Mouse (Mus musculus): ENCODE measurements at regions not wholly inside any gene's neighbourhood (a gene's known extent, or its start where the extent isn't known, plus 50 kb on each side); places are given as distances from the start of the nearest gene placed in this dataset.
A peak's percentile ranks its signal among the peaks of the same experiment; 100 is the strongest.

GRCm38 (mm10) chr14:61834291-61834936 is 227.2 kb downstream of the Kcnrg start:
- DNase-seq = peak; percentile 33

- no peak for DNase-seq
These were observed 228.5 kb downstream of the Kcnrg start for GRCm38 (mm10) chr14:61835729-61836128.

GRCm38 (mm10) chr14:61836231-61836630 is 229.0 kb downstream of the Kcnrg start:
- DNase-seq = no peak

GRCm38 (mm10) chr14:61836965-61837364 is 229.7 kb downstream of the Kcnrg start:
- DNase-seq = no peak

GRCm38 (mm10) chr14:61837851-61838250 is 230.6 kb downstream of the Kcnrg start:
- no peak for DNase-seq

DNA sequence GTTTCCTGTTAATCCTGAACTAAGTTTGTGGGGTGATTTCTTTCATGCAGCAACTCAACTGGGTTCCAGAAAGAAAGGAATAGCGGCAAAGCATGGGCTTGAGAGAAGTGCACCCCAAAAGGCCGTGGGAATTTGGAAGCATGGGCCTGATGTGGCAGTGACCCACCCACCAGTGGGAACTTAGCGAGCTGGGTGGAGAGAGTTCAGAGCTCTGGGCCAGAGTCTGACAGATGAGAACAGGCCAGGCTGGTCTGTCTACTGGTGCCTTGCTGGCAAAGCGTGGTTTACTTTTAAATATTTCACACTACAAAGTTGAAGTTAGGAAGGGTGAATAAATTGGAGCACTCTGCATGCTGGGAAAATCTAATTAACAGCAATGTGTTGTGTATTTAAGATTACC is 235.2 kb downstream of the Kcnrg start:
- DNase-seq = no peak

- no peak for DNase-seq
These were observed 239.2 kb downstream of the Kcnrg start for GRCm38 (mm10) chr14:61846441-61846840.

- DNase-seq = no peak
These were observed 243.0 kb downstream of the Kcnrg start for GRCm38 (mm10) chr14:61850244-61850643.

GRCm38 (mm10) chr14:61857616-61858015 is 250.4 kb downstream of the Kcnrg start:
- DNase-seq = no peak

GRCm38 (mm10) chr14:61860688-61861087 is 253.4 kb downstream of the Kcnrg start:
- DNase-seq = no peak

DNA sequence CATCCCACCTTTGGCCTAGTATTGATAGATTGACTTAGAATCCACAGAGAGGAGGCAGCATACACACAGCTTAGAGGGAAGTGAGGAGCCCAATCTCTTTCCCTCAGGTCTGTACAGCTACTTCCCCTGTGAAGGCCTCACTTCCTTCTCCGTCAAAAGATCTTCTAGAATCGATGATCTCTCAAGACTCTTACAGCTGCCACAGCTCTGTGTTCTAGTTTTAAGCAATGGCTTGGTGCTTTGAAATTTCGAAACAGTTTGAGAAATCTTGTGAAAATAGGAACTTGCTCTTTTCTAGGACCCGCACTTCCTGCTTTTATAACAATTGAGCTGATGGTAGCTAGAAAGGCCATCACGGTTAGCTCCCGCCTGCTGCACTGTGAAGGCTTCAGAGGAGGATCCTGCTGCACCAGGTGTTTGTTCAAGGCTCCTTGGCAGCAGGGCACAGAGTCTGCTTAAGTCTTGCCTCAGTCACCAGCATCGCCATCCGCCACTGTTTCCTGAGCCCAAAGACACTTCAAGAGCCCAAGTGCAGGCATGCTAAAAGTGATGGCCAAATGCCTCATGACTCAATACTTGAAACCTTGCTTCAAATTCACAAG is 254.2 kb downstream of the Kcnrg start:
- DNase-seq = peak; percentile 47

DNA sequence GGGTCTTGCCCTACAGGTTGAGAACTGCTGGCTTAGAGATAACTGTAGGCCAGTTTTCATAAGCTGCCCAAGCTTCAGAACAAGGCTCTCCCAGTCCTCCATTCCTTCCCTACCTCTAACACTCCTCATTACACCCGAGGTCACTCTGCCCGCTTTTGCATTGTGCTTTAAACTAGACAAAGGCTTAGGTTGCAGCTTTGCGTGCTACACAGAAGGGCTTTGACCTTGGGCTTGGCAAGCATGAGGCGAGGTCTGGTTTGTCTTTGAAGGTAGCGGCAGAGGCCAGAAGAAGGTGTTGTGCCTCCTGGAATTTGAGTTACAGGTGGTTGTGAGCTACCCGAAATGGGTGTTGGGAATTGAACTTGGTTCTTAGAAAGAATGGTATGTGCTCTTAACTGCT is 255.7 kb downstream of the Kcnrg start:
- no peak for DNase-seq

DNA sequence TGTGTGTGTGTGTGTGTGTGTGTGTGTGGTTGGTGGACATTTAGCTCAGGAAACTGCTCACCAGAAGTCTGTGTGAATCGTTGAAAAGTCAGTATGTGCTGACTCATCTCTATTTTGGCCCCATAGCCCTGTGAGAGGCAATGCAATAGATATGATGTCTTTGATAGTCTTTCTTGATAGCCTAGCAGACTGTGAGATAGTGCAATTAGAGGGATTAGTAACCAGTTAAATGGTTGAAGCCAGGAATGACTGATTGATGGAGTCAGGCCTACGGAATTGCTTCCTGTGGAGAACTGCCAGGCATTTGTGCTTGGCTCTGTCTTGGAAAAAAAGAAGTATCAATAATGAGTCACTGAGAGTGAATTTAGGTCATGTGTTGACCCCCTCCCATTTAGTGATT is 256.2 kb downstream of the Kcnrg start:
- DNase-seq = no peak

GRCm38 (mm10) chr14:61866532-61867268 is 259.4 kb downstream of the Kcnrg start:
- DNase-seq = no peak

DNA sequence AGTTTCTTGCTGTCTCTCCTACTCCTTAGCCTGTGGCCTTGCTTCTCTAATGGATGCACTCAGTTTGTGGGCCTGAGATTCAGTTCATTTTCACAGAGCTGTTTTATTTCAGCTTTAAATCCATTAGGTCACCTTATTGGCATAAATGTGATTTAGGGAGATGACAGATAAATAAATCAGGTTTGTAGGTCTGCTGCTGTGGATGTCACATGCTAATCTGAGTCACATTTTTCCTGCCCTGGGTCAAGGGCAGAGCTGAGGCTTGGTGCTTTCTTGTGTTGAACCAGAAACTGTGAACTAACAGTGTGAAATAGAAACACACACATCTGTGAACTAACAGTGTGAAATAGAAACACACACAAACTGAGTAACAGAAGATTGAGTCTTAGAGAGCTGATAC is 266.9 kb downstream of the Kcnrg start:
- no peak for DNase-seq

DNA sequence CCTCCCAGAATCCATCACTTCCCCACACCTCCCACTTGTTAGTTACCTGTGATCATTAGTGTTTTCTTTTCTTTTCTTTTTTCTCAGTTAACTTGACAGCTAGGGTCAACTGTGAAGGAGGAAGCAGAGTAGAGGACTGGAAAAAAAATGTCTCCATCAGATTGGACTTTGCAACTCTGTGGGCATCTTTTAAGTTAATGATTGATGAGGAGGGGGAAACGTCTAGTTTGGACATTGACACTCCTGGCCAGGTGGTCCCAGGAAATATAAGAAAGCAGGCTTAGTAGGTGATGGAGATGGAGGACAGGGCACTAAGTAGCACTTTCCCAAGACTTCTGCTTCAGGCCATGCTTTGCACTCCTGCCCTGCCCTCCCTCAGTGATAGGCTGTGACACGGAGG is 272.2 kb downstream of the Kcnrg start:
- DNase-seq = no peak

DNA sequence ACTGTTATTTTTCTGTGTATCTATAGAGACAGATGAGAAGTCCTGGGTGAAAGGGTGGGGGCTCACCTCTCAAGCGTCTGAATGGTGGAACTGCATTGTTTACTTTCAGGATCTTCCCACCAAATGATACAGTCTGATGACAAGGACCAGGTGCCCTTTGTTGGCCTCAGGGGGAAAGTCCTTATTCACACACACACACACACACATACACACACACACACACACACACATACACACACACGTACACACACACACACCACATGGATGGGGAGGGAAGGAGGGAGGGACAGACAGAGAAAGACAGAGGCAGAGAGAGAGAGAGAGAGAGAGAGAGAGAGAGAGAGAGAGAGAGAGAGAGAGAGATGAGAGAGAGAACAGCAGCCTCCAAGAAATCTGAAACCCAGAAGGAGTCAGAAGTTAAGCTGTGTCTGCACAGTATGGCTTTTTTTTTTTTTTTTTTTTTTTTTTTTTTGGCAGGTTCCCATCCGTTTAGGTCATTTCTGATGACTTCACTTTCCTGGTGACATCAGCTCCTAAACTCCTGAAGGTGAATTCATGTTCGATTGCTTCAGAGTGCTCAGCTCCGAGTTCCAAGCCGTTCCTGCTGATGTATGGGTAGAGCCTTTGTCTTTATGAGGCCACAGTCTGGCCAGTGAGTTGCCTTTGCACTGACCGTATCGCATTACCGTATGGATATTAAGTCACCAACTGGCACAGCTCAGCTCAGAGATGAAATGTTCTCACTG is 273.4 kb downstream of the Kcnrg start:
- no peak for DNase-seq

DNA sequence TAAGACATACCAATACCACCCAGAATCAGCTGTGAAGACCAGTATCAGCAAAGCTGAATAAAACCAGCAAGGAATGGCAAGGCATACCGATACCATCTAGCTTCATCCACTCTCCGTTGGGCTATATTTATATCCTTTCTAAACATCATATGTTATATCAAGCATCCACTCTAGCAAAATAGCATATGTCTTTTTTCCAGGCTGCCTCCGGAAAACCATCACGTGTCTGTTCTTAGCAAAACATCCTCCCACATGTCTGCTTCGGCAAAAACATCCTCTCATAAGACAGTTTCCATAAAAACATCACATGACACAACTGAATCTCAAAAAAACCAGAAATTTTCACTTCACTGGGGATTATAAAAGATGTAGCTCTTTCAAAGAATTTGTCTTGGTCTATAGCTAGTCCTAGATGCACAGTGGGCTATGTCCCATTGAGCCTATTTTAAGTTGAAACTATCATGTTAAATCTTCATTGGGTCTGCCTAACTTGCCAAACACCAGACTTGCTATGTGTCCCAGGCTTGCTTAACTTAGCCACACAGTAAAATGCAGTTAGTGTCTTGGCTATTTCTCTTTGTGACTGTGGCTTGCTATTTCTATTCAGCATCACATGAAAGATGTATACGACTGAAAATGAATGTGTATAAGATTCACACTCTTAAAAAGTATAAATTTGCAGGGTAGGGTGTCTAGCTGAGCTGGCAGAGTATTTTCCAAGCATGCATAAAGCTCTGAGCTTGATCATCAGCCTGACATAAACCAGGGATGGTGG is 278.2 kb downstream of the Kcnrg start:
- no peak for DNase-seq

- no peak for DNase-seq
These were observed 282.4 kb downstream of the Kcnrg start for GRCm38 (mm10) chr14:61889626-61890025.

DNA sequence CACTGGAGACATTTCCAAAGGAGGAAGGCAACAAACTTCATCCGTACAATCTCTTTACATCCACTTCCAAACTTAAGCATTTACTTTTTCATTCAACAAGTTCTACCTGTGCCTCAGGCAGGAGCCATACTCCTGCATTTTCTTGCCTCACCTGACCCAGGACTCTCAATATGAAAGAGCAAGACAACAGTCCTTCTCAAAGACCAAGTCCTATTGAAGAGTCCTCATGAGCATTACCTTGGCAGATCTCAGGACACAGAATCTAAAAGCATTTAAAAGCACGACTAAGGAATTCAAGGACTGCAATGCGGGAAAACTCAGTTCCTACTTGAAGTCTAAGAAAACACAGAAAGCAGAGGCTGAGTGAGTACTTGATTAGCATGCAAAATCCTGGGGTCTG is 286.5 kb downstream of the Kcnrg start:
- DNase-seq = no peak

DNA sequence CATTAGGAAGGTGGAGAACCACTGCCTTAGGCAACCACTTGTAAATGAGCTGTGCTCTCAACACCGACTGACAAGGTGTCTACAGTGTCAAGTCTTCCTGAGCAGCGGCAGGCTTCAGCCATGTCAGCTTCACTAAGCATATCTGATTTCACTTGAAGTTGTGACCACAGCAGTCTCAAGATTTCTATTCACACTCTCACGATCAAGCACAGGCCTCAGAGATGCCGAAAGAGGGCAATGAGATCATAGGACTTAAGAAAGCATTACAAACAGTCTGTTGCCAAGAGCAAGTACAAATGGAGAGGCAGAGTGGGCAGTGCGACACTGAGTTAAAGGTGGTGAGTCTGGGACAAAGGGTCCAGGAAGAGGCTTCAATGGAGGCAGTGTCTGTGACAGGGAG is 289.6 kb downstream of the Kcnrg start:
- no peak for DNase-seq

DNA sequence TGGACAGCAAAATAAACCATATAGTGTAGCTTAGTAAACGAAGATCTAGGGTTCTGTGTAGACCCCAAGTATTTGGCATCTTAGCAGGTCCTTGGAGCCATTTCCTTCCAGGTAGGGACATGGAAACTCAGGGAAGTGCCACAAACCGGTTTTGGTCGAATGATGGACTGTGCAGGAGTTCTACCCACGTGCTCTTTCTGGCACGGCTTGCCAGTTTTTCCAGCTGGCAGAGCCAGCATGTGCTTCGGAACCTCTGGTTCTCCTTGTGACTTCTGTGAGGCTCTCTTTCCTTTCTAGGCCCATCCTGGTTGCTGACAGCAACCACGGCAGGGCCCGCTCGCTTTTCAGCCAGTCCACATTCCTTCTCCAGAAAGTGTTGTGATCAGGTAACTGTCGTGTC is 291.4 kb downstream of the Kcnrg start:
- no peak for DNase-seq
